Mouse (Mus musculus): ENCODE results near the gene Upk2.
A peak's percentile ranks its signal among the peaks of the same experiment; 100 is the strongest.

Upk2 gene

GRCm38 (mm10) chr9:44407752-44408097, 47.1 kb downstream of the Upk2 start:
- DNase-seq (ENCODE audit: low spot score) = no peak

GRCm38 (mm10) chr9:44406906-44407751, 47.6 kb downstream of the Upk2 start, which contains the start of the genes Rps25 and Trappc4:
Gene Rps25 (plus strand): TSS chr9:44407139.
Gene Trappc4 (minus strand): TSS chr9:44407600.
- DNase-seq (ENCODE audit: low spot score) = peak; percentile 97

DNA sequence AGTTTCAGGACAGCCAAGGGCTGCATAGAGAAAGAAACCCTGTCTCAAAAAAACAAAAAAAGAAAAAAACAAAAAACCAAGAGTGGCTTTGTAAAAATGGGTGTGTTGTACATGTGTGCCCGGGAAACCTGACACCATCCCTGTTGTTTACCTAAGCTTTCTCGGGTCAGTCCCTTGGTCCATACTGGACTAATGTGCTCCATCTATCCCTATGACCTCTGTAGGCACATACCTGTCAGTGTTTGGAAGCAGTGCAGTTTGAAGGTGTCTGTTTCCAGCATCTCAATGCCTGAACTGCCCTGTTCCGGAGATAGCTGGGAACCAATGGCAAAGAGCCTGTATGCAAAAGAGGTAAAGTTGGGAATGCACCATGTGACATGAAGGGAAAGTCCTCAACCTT, 49.8 kb downstream of the Upk2 start:
- DNase-seq (ENCODE audit: low spot score) = no peak

All from yolk sac, embryonic 10.5 days (tissue).